In genomic region chr4:57369736-57370373, GRCm38 (mm10) we compare ENCODE assay signal across 8 mouse cellular contexts.
DNase-seq lines count a peak whose midpoint lies in the region; ATAC-seq lines count a peak whose summit lies in the region.

No protein-coding gene starts in this region.

- H3K4me3 ChIP-seq in heart, embryonic 11.5 days (ENCODE audit: low read depth, low read length) = no peak overlapping the region
- H3K4me3 ChIP-seq in embryonic facial prominence, embryonic 10.5 days = no peak overlapping the region
- no peak overlapping the region for H3K4me3 ChIP-seq in midbrain, embryonic 16.5 days (ENCODE audit: low read depth, low read length)

- no peak overlapping the region for H3K4me2 ChIP-seq in heart, embryonic 11.5 days
- no peak overlapping the region for H3K4me2 ChIP-seq in midbrain, embryonic 16.5 days (ENCODE audit: low read length)

- WGBS in heart, embryonic 11.5 days (ENCODE audit: insufficient replicate concordance) = 14% methylated on average over 12 of the region's 12 CpGs
- 19% methylated on average over 12 of the region's 12 CpGs for WGBS in embryonic facial prominence, embryonic 10.5 days
- WGBS in midbrain, embryonic 16.5 days = 20% methylated on average over 12 of the region's 12 CpGs

- DNase-seq in heart, adult 11 months = peak; percentile 90
- DNase-seq in embryonic facial prominence, embryonic 10.5 days (ENCODE audit: low spot score) = peak; percentile 84
- DNase-seq in gonadal fat pad, adult 2 months (ENCODE audit: low read depth) = peak; percentile 4
- DNase-seq in kidney, adult 18-20 months = peak; percentile 65
- peak; percentile 88 for DNase-seq in left cerebral cortex, postnatal 4 days
- peak; percentile 5 to 69 for DNase-seq in spleen, postnatal 10 days (ENCODE audit: low spot score in 2 of 2)

- no peaks in the 10 kb centered on the region for H3K9me3 ChIP-seq in heart, embryonic 11.5 days (replicated peaks; ENCODE audit: control insufficient read depth, low read length)
- H3K9me3 ChIP-seq in embryonic facial prominence, embryonic 10.5 days = no peaks in the 10 kb centered on the region
- no peaks in the 10 kb centered on the region for H3K9me3 ChIP-seq in midbrain, embryonic 16.5 days (replicated peaks; ENCODE audit: control insufficient read depth, low read length, poor library complexity, severe bottlenecking)

- no peak for ATAC-seq in heart, embryonic 11.5 days (replicated peaks; ENCODE audit: insufficient number of reproducible peaks, low FRiP score, low TSS enrichment)
- ATAC-seq in midbrain, embryonic 16.5 days = peak; percentile 97

- H3K27ac ChIP-seq in heart, embryonic 11.5 days (ENCODE audit: low read depth, low read length) = no peak overlapping the region
- no peak overlapping the region for H3K27ac ChIP-seq in embryonic facial prominence, embryonic 10.5 days (replicated peaks)
- H3K27ac ChIP-seq in midbrain, embryonic 16.5 days (ENCODE audit: low read length) = no peak overlapping the region

- intact Hi-C loops in left cerebral cortex, postnatal 4 days (cut with DNase I) = no loop called here

- H3K36me3 ChIP-seq in heart, embryonic 11.5 days (ENCODE audit: control insufficient read depth, insufficient read depth, low read length) = no peaks in the 10 kb centered on the region
- H3K36me3 ChIP-seq in embryonic facial prominence, embryonic 10.5 days (replicated peaks) = no peaks in the 10 kb centered on the region
- no peaks in the 10 kb centered on the region for H3K36me3 ChIP-seq in midbrain, embryonic 16.5 days (ENCODE audit: control insufficient read depth, insufficient read depth, low read length)

- no peak overlapping the region for H3K9ac ChIP-seq in heart, embryonic 11.5 days (ENCODE audit: low read depth, low read length)
- 0 out of 2 replicates have a peak overlapping the region, but pooled peaks have one; percentile 16 for H3K9ac ChIP-seq in midbrain, embryonic 16.5 days (ENCODE audit: low read depth, low read length)

- H3K27me3 ChIP-seq in heart, embryonic 11.5 days (ENCODE audit: control insufficient read depth, insufficient read depth, low read length) = no peaks in the 10 kb centered on the region
- no peaks in the 10 kb centered on the region for H3K27me3 ChIP-seq in embryonic facial prominence, embryonic 10.5 days (replicated peaks; ENCODE audit: low read depth, poor library complexity, severe bottlenecking)
- H3K27me3 ChIP-seq in midbrain, embryonic 16.5 days (ENCODE audit: control insufficient read depth, insufficient read depth, low read depth, low read length) = no peaks in the 10 kb centered on the region

- no peaks in the 10 kb centered on the region for H3K4me1 ChIP-seq in heart, embryonic 11.5 days (ENCODE audit: control insufficient read depth, insufficient read depth, low read length)
- no peaks in the 10 kb centered on the region for H3K4me1 ChIP-seq in embryonic facial prominence, embryonic 10.5 days
- H3K4me1 ChIP-seq in midbrain, embryonic 16.5 days (ENCODE audit: control insufficient read depth, insufficient read depth, low read length) = no peaks in the 10 kb centered on the region

Comparison
In these comparisons a context has a peak if more than half of its experiments do, and no peak if none do; other contexts are left out.
1. DNase-seq: peak in every context shown above with its lines; median percentile 90 in heart, adult 11 months; 88 in left cerebral cortex, postnatal 4 days; 84 in embryonic facial prominence, embryonic 10.5 days; 65 in kidney, adult 18-20 months; 37 in spleen, postnatal 10 days; 4 in gonadal fat pad, adult 2 months.